Mouse (Mus musculus) midbrain, embryonic 13.5 days (tissue): Measurements from ENCODE around the gene Prpf40b. TPM values are rescaled to one million over a fixed set of nuclear protein-coding genes. Genes with fewer than 3 reads are reported as not detected.
A peak's percentile ranks its signal among the peaks of the same experiment; 100 is the strongest.
"Not testable (repeated sequence)": the region's sequence is repeated elsewhere in the genome, so short reads cannot be mapped to it uniquely, and the experiment has no call there.

Experiments used
- ATAC-seq: fragments of 200-750 bp; cut with Nextera tagmentation; 2 replicates; pipeline ENCODE4 v1.8.0; 2017; ENCODE audit warnings: mild to moderate bottlenecking, moderate TSS enrichment, moderate library complexity
- H3K27ac ChIP-seq: fragments of 300-500 bp; sonication (generic); 2 replicates; pipeline ENCODE4 v1.5.1; 2015; ENCODE audit warnings: inconsistent platforms, mild to moderate bottlenecking, moderate library complexity
- H3K27me3 ChIP-seq: fragments of 300-500 bp; sonication (generic); 2 replicates; pipeline ENCODE4 v1.6.1; 2015; ENCODE audit warnings: mild to moderate bottlenecking, inconsistent platforms
- H3K36me3 ChIP-seq: fragments of 300-500 bp; sonication (generic); 2 replicates; pipeline ENCODE4 v1.6.1; 2015; ENCODE audit warnings: mild to moderate bottlenecking, inconsistent platforms
- H3K4me1 ChIP-seq: fragments of 300-500 bp; sonication (generic); replicated peaks from 2 replicates; pipeline ENCODE4 v1.6.1; 2015; ENCODE audit warnings: inconsistent platforms
- H3K4me2 ChIP-seq: fragments of 300-500 bp; sonication (generic); replicated peaks from 2 replicates; pipeline ENCODE4 v1.6.1; 2015; ENCODE audit warnings: moderate library complexity, mild to moderate bottlenecking, inconsistent platforms
- H3K4me3 ChIP-seq: fragments of 300-500 bp; sonication (generic); replicated peaks from 2 replicates; pipeline ENCODE4 v1.5.1; 2015; ENCODE audit warnings: mild to moderate bottlenecking, inconsistent platforms
- H3K9ac ChIP-seq: fragments of 300-500 bp; sonication (generic); replicated peaks from 2 replicates; pipeline ENCODE4 v1.6.1; 2015; ENCODE audit warnings: mild to moderate bottlenecking, inconsistent platforms
- H3K9me3 ChIP-seq: fragments of 300-500 bp; sonication (generic); 2 replicates; pipeline ENCODE4 v1.6.1; 2016; ENCODE audit warnings: mild to moderate bottlenecking, inconsistent platforms
- WGBS: fragments of 180-500 bp; shearing (Covaris S2); methylation state at CpG from one replicate; pipeline ENCODE4 v1.1.7; 2015; 5-methylcytosine and 5-hydroxymethylcytosine counted together
- polyA plus RNA-seq: library from polyadenylated mRNA; unstranded; fragments of >200 nt; fragmentation: Nextera tagmentation; extraction: Ambion mirVana; gene quantifications from 2 replicates; pipeline ENCODE4 v1.2.1, GENCODE M21; 2015

Gene Prpf40b
- polyA plus RNA-seq: 115 and 125 TPM in 2 replicates

DNA sequence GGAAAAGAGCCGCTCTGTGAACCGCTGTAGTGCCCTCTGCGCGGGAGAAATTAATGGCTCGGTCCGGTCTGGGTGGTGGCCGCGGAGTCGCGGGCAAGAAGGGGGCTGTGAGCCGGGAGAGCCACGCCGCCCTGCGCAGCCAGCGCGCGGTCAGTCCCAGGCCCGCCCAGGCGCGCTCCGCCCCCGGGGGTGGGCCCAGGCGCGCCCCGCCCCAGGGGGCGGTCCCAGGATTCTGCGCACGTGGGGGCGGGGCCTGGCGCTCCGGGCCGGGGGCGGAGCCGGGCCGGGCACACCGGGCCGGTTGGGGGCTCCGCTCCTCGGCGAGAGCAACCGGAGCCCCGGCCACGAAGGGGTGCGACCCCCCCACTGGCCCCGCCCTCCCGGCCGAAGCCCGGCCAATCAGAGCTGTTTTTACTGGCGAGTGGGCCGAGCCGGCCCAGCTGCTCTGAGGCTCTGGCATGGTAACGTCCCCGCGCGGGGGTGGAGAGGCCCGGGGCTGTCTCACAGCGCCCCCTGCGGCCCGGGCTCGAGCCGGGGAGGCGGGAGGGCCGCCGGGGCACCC lies at the start of gene Prpf40b:
TSS of gene Prpf40b (plus strand) at position 275 of the 562 bp plus-strand sequence.
- ATAC-seq: peak; percentile 97
- H3K27me3 ChIP-seq: no peaks in the 10 kb centered on the region
- peak within 1 kb of the TSS; percentile 91 for H3K27ac ChIP-seq
- H3K9me3 ChIP-seq: no peaks in the 10 kb centered on the region
- peaks cover 23% of the 10 kb centered on the region for H3K4me1 ChIP-seq
- peak within 1 kb of the TSS; percentile 71 for H3K4me2 ChIP-seq
- peak within 1 kb of the TSS; percentile 67 for H3K4me3 ChIP-seq
- H3K36me3 ChIP-seq: no peaks in the 10 kb centered on the region
- peak within 1 kb of the TSS; percentile 83 for H3K9ac ChIP-seq
- WGBS: under 1% methylated on average over 58 of the region's 64 CpGs

DNA sequence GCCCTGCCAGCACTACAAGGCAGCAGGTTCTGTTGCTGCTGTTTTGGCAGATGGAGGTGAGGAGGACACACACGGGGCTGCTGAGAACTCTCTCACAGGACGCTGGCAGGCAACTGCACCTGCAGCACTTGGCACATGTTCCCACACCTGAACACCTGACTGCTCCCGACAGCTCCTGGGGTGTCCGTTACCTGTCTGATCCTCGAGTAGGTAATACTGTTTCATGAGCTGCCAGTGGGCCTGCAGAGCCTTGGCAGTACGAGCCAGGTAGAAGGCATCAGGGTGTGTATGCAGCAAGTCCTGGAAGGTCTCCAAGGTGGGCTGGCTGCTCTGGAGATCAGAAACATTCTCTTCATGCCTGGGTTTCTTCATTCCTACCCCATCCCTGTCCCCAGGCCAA lies 48.2 kb upstream of the Prpf40b start:
- ATAC-seq, H3K27ac ChIP-seq, H3K9me3 ChIP-seq, H3K4me2 ChIP-seq, H3K4me3 ChIP-seq, H3K27me3 ChIP-seq, H3K9ac ChIP-seq: not testable (repeated sequence)
- WGBS: 94% methylated on average over 6 of the region's 6 CpGs
- H3K36me3 ChIP-seq: peaks cover 79% of the 10 kb centered on the region
- peaks cover 12% of the 10 kb centered on the region for H3K4me1 ChIP-seq

DNA sequence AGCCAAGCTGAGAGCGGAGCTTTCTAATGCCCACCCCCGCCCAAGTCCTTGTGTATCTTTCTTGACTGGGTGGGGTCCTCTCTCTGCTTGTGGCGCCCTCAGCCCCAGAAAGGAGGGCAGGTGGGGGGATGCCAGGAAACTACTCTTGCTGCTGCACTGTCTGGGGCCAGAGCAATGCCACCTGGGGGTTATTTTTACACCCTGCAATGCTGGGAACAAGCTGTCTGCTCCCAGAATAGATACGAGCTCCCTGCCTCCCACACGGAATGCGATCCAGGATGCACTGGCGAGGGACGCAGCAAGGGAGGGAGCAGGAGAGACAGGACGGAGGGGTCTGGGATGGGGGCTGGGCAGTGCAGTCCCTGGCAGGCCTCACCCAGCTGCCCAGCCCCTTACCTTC lies 45.9 kb upstream of the Prpf40b start:
- Histone ChIP-seq H3K9ac (no peak overlapping the region), H3K4me3 (no peak overlapping the region), H3K4me2 (no peak overlapping the region), H3K27me3 (no peaks in the 10 kb centered on the region), H3K27ac (no peak overlapping the region), H3K36me3 (peaks cover 59% of the 10 kb centered on the region), H3K9me3 (no peaks in the 10 kb centered on the region), H3K4me1 (peaks cover 26% of the 10 kb centered on the region)
- no peak for ATAC-seq
- WGBS: 91% methylated on average over 9 of the region's 9 CpGs

GRCm38 (mm10) chr15:99249938-99250337 lies 44.9 kb upstream of the Prpf40b start:
- H3K4me2 ChIP-seq: 0 out of 2 replicates have a peak overlapping the region, but pooled peaks have one; percentile 93
- H3K27ac ChIP-seq: no peak overlapping the region
- peaks cover 50% of the 10 kb centered on the region for H3K36me3 ChIP-seq
- H3K9me3 ChIP-seq: no peaks in the 10 kb centered on the region
- no peaks in the 10 kb centered on the region for H3K27me3 ChIP-seq
- no peak overlapping the region for H3K4me3 ChIP-seq
- no peak for ATAC-seq
- 0 out of 2 replicates have a peak overlapping the region, but pooled peaks have one; percentile 28 for H3K9ac ChIP-seq
- peaks cover 26% of the 10 kb centered on the region for H3K4me1 ChIP-seq
- WGBS: 92% methylated on average over 11 of the region's 11 CpGs

- Histone ChIP-seq H3K4me1 (peaks cover 26% of the 10 kb centered on the region), H3K9ac (peak overlapping the region; percentile 68), H3K36me3 (peaks cover 38% of the 10 kb centered on the region), H3K4me3 (peak overlapping the region; percentile 50), H3K4me2 (peak overlapping the region; percentile 93)
- H3K9me3 ChIP-seq, ATAC-seq, H3K27ac ChIP-seq, H3K27me3 ChIP-seq: not testable (repeated sequence)
- WGBS: under 1% methylated on average over 14 of the region's 15 CpGs
Observed at GRCm38 (mm10) chr15:99251111-99251510, 43.8 kb upstream of the Prpf40b start.

- 0% methylated on average over 52 of the region's 52 CpGs for WGBS
- no peaks in the 10 kb centered on the region for H3K27me3 ChIP-seq
- H3K27ac ChIP-seq: peak within 1 kb of the TSS; percentile 93
- peaks cover 26% of the 10 kb centered on the region for H3K4me1 ChIP-seq
- peak within 1 kb of the TSS; percentile 68 for H3K9ac ChIP-seq
- H3K36me3 ChIP-seq: peaks cover 31% of the 10 kb centered on the region
- ATAC-seq: peak; percentile 92
- H3K4me3 ChIP-seq: peak within 1 kb of the TSS; percentile 50
- H3K9me3 ChIP-seq: no peaks in the 10 kb centered on the region
- peak within 1 kb of the TSS; percentile 93 for H3K4me2 ChIP-seq
Observed at GRCm38 (mm10) chr15:99251626-99252380, 43.1 kb upstream of the Prpf40b start, which contains the start of gene Mcrs1. Mcrs1 (minus strand) TSS chr15:99251961.

DNA sequence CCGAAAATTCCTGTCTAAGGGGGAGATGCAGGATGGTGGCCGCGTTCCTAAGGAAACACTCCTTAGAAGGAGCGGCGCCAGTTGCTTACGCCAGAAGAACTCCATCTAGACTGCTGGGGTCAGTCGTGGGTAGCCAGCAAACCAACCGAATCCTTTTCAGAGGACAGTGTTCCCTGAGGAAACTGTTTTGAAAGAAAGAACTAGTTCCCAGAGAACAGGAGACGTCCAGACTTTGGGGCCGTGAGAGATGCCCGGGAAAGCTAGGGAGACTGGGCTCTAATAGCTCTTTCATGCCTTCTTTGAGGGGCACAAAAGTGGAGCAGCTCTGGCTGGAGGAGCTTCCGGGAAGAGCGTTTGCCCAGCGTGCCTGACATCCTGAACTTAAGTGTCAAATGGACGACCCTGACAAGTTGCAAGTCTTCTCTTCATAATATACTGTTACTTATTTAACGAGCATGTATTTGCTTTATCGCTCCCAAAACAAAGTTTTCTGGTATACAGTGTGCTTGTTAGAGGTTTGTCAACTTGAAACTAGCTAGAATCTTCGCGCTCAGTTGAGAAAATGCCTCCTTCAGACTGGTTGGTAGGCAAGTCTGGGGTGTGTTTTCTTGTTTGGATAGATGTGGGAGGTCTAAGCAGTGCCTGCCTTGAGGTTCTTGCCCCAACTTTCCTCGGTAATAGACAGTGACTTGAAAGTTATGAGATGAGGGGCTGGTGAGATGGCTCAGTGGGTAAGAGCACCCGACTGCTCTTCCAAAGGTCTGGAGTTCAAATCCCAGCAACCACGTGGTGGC lies 42.3 kb upstream of the Prpf40b start:
- Histone ChIP-seq H3K9ac (peak overlapping the region; percentile 66), H3K4me1 (peaks cover 26% of the 10 kb centered on the region), H3K36me3 (peaks cover 23% of the 10 kb centered on the region), H3K27me3 (no peaks in the 10 kb centered on the region), H3K9me3 (no peaks in the 10 kb centered on the region), H3K27ac (peak overlapping the region; percentile 93), H3K4me3 (peak overlapping the region; percentile 50), H3K4me2 (peak overlapping the region; percentile 93)
- WGBS: 5% methylated on average over 22 of the region's 22 CpGs
- ATAC-seq: peak; percentile 45

DNA sequence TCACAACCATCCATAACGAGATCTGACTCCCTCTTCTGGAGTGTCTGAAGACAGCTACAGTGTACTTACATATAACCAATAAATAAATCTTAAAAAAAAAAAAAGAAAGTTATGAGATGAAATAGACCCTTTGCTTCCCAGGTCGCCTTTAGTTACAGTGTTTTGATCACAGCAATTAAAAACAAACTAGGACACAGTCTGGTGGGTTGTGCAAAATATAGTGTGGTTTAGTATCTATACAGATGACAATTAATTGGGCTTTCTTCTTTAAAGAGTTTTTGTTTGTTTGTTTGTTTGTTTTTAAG lies 41.8 kb upstream of the Prpf40b start:
- Histone ChIP-seq H3K4me2 (peak overlapping the region; percentile 93), H3K4me1 (peaks cover 26% of the 10 kb centered on the region), H3K4me3 (peak overlapping the region; percentile 50), H3K36me3 (peaks cover 18% of the 10 kb centered on the region)
- H3K9ac ChIP-seq, H3K9me3 ChIP-seq, H3K27me3 ChIP-seq, ATAC-seq, H3K27ac ChIP-seq: not testable (repeated sequence)
- WGBS: 43% methylated on average over 2 of the region's 2 CpGs

- H3K4me3 ChIP-seq: no peak overlapping the region
- no peaks in the 10 kb centered on the region for H3K9me3 ChIP-seq
- H3K36me3 ChIP-seq: peaks cover 11% of the 10 kb centered on the region
- no peak overlapping the region for H3K9ac ChIP-seq
- over 99% methylated on average over 6 of the region's 6 CpGs for WGBS
- no peak overlapping the region for H3K4me2 ChIP-seq
- H3K27ac ChIP-seq: no peak overlapping the region
- no peaks in the 10 kb centered on the region for H3K27me3 ChIP-seq
- peaks cover 26% of the 10 kb centered on the region for H3K4me1 ChIP-seq
- no peak for ATAC-seq
Observed at GRCm38 (mm10) chr15:99253772-99254171, 41.1 kb upstream of the Prpf40b start.

- no peaks in the 10 kb centered on the region for H3K27me3 ChIP-seq
- 83% methylated on average over 2 of the region's 2 CpGs for WGBS
- H3K4me3 ChIP-seq: no peak overlapping the region
- no peak overlapping the region for H3K4me2 ChIP-seq
- H3K4me1 ChIP-seq: peaks cover 26% of the 10 kb centered on the region
- no peak for ATAC-seq
- H3K27ac ChIP-seq: no peak overlapping the region
- H3K9me3 ChIP-seq: no peaks in the 10 kb centered on the region
- H3K36me3 ChIP-seq: peaks cover 4% of the 10 kb centered on the region; the same call in 1 of the 2 replicates
- no peak overlapping the region for H3K9ac ChIP-seq
Observed at GRCm38 (mm10) chr15:99254477-99255005, 40.3 kb upstream of the Prpf40b start.

DNA sequence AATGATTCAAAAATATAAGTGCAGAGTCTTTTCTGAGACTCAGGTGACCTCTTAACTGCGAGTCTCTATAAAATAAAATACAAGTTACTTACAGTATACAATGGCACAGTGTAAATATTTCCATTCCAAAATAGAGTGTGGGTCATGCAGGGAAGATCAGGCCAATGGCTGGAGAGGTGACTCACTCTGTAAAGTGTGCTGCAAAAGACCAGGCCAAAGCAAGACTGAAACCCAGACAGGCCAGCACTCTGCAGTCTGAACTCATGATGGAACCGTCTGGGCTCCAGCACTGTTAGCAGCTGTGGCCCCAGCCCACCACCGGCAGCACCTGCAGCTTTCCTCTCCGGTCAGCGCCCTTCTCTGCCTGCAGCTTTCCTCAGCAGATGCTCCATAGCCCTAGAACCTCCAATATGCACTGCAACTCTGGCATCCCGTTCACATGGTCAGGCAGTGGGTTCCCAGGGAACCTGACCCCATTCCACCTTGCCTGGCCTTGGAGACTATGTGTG lies 39.6 kb upstream of the Prpf40b start:
- Histone ChIP-seq H3K4me2 (no peak overlapping the region), H3K9ac (no peak overlapping the region), H3K4me1 (peaks cover 25% of the 10 kb centered on the region), H3K36me3 (no peaks in the 10 kb centered on the region), H3K27ac (no peak overlapping the region), H3K27me3 (no peaks in the 10 kb centered on the region), H3K9me3 (no peaks in the 10 kb centered on the region), H3K4me3 (no peak overlapping the region)
- 86% methylated on average over 6 of the region's 6 CpGs for WGBS
- no peak for ATAC-seq
